9 mouse cellular contexts compared by ENCODE assay signal in genomic region chr7:41598615-41599014, GRCm38 (mm10). TPM values are rescaled to one million over a fixed set of nuclear protein-coding genes. Genes with fewer than 3 reads are reported as not detected.
A peak's percentile ranks its signal among the peaks of the same experiment; 100 is the strongest.
DNase-seq lines count a peak whose midpoint lies in the region; ATAC-seq lines count a peak whose summit lies in the region.
"Had no signal": no experiment of that assay in that cellular context is flagged by ENCODE, and none has a peak within 500 bp of the region (broad histone marks: within the 10 kb centered on the region; RNA-seq: fewer than 3 reads in every experiment).

No protein-coding gene starts in this region.

- H3K27me3 ChIP-seq in kidney, embryonic 16.5 days (ENCODE audit: insufficient read depth, low read length) = no peaks in the 10 kb centered on the region
- H3K27me3 ChIP-seq in hindbrain, embryonic 14.5 days (ENCODE audit: control insufficient read depth, insufficient read depth, low read length) = no peaks in the 10 kb centered on the region
- no peaks in the 10 kb centered on the region for H3K27me3 ChIP-seq in midbrain, embryonic 14.5 days (ENCODE audit: control insufficient read depth, insufficient read depth, low read length)

- peak overlapping the region; percentile 68 for H3K4me2 ChIP-seq in kidney, embryonic 16.5 days (replicated peaks; ENCODE audit: low read depth, low read length)
- H3K4me2 ChIP-seq in hindbrain, embryonic 14.5 days (replicated peaks) = peak overlapping the region; percentile 92
- H3K4me2 ChIP-seq in midbrain, embryonic 14.5 days (ENCODE audit: low read length) = peak overlapping the region; percentile 77

- H3K4me3 ChIP-seq in kidney, embryonic 16.5 days (ENCODE audit: low read length) = peak overlapping the region; percentile 68
- H3K4me3 ChIP-seq in brown adipose tissue, adult 24 weeks (ENCODE audit: insufficient read depth, low read depth, low read length) = peak overlapping the region; percentile 70
- H3K4me3 ChIP-seq in hindbrain, embryonic 14.5 days (replicated peaks; ENCODE audit: low read length) = peak overlapping the region; percentile 65
- H3K4me3 ChIP-seq in midbrain, embryonic 14.5 days (replicated peaks; ENCODE audit: low read depth, low read length) = peak overlapping the region; percentile 60

- peak; percentile 25; the same call in 1 of the 2 replicates for ATAC-seq in kidney, embryonic 16.5 days (ENCODE audit: low FRiP score, low TSS enrichment)
- peak; percentile 19; the same call in 1 of the 2 replicates for ATAC-seq in hindbrain, embryonic 14.5 days (ENCODE audit: low FRiP score)
- peak; percentile 32; the same call in 1 of the 2 replicates for ATAC-seq in midbrain, embryonic 14.5 days (ENCODE audit: low FRiP score, low TSS enrichment)
- ATAC-seq in CD4-positive, CD25-positive, alpha-beta regulatory T cell, adult 4 months = no peak

- H3K27ac ChIP-seq in kidney, embryonic 16.5 days (ENCODE audit: low read length) = peak overlapping the region; percentile 29; the same call in 1 of the 2 replicates
- peak overlapping the region; percentile 53 for H3K27ac ChIP-seq in brown adipose tissue, adult 24 weeks (replicated peaks; ENCODE audit: low read depth, low read length)
- peak overlapping the region; percentile 70; the same call in 1 of the 2 replicates for H3K27ac ChIP-seq in hindbrain, embryonic 14.5 days
- H3K27ac ChIP-seq in midbrain, embryonic 14.5 days (replicated peaks; ENCODE audit: low read depth, low read length) = 0 out of 2 replicates have a peak overlapping the region, but pooled peaks have one; percentile 60

- no peaks in the 10 kb centered on the region for H3K36me3 ChIP-seq in kidney, embryonic 16.5 days (ENCODE audit: insufficient read depth, low read length)
- no peaks in the 10 kb centered on the region for H3K36me3 ChIP-seq in hindbrain, embryonic 14.5 days (replicated peaks; ENCODE audit: control insufficient read depth, insufficient read depth)
- H3K36me3 ChIP-seq in midbrain, embryonic 14.5 days (ENCODE audit: control insufficient read depth, insufficient read depth, low read length) = no peaks in the 10 kb centered on the region

- WGBS in kidney, embryonic 16.5 days = 42% methylated on average over 5 of the region's 5 CpGs
- WGBS in hindbrain, embryonic 14.5 days = 50% methylated on average over 5 of the region's 5 CpGs
- WGBS in midbrain, embryonic 14.5 days = 54% methylated on average over 5 of the region's 5 CpGs

- H3K4me1 ChIP-seq in kidney, embryonic 16.5 days (ENCODE audit: insufficient read depth, low read length) = no peaks in the 10 kb centered on the region
- H3K4me1 ChIP-seq in brown adipose tissue, adult 24 weeks (ENCODE audit: control insufficient read depth, insufficient read depth, insufficient read length, low read length) = no peaks in the 10 kb centered on the region; the same call in 1 of the 2 replicates
- H3K4me1 ChIP-seq in hindbrain, embryonic 14.5 days (replicated peaks; ENCODE audit: control insufficient read depth, insufficient read depth, low read length) = peaks cover 14% of the 10 kb centered on the region; the same call in 1 of the 2 replicates
- peaks cover 8% of the 10 kb centered on the region for H3K4me1 ChIP-seq in midbrain, embryonic 14.5 days (ENCODE audit: control insufficient read depth, insufficient read depth, low read length)

- intact Hi-C loops in gastrocnemius, postnatal 36 days (cut with DNase I) = loop anchor here (5.0 to 10.0 kb wide), 2 partner anchors 96 to 204 kb away; partner anchors contain the start of gene AI987944

- peak overlapping the region; percentile 67 for H3K9ac ChIP-seq in kidney, embryonic 16.5 days (replicated peaks; ENCODE audit: low read length)
- peak overlapping the region; percentile 63 for H3K9ac ChIP-seq in hindbrain, embryonic 14.5 days
- H3K9ac ChIP-seq in midbrain, embryonic 14.5 days (replicated peaks; ENCODE audit: low read length) = peak overlapping the region; percentile 65; the same call in 1 of the 2 replicates

- H3K9me3 ChIP-seq in kidney, embryonic 16.5 days (ENCODE audit: low read length) = no peaks in the 10 kb centered on the region
- no peaks in the 10 kb centered on the region for H3K9me3 ChIP-seq in hindbrain, embryonic 14.5 days (ENCODE audit: control insufficient read depth, low read length)
- no peaks in the 10 kb centered on the region for H3K9me3 ChIP-seq in midbrain, embryonic 14.5 days (ENCODE audit: control insufficient read depth, low read length)

- DNase-seq in kidney, adult 18-20 months = no peak
- no peak for DNase-seq in hindbrain, embryonic 14.5 days (ENCODE audit: low spot score)
- no peak for DNase-seq in midbrain, embryonic 14.5 days
- no peak for DNase-seq in spleen, adult 12 weeks (ENCODE audit: low spot score)
- no peak for DNase-seq in gastrocnemius, postnatal 36 days

RNA-seq across cellular contexts. Expression of gene 2610021A01Rik, which starts 0.4 kb away (rescaled TPM):
- polyA plus RNA-seq in kidney, embryonic 16.5 days (2015; fragmentation: Nextera tagmentation; extraction: Ambion mirVana) = 13.6 and 14.6 TPM in 2 replicates
- polyA plus RNA-seq in brown adipose tissue, adult 24 weeks (2012; ENCODE audit: insufficient read depth, insufficient read length, missing spikeins) = 5.0 and 7.3 TPM in 2 replicates
- 17.1 and 20.8 TPM in 2 replicates for polyA plus RNA-seq in hindbrain, embryonic 14.5 days (2014; fragmentation: Nextera tagmentation; extraction: Ambion mirVana)
- 18.5 and 19.5 TPM in 2 replicates for polyA plus RNA-seq in midbrain, embryonic 14.5 days (2014; fragmentation: Nextera tagmentation; extraction: Ambion mirVana)
- total RNA-seq in gastrocnemius, postnatal 36 days (2021) = 10 to 100 TPM in 1 of 2 experiments, 1 to 10 TPM in 1; 8.5 to 10.2 TPM
- 10 to 100 TPM; 16.9 to 32.4 TPM for polyA plus RNA-seq in CD4-positive, CD25-positive, alpha-beta regulatory T cell, adult 4 months (2017; shearing (Covaris generic))

RNA-seq across cellular contexts. Expression of gene Gm6871, which starts 25.2 kb away (rescaled TPM):
- polyA plus RNA-seq in kidney, embryonic 16.5 days (2015; fragmentation: Nextera tagmentation; extraction: Ambion mirVana) = 0.11 TPM in 1 of 2 replicates, not detected in the other
- not detected in 2 replicates for polyA plus RNA-seq in brown adipose tissue, adult 24 weeks (2012; ENCODE audit: insufficient read depth, insufficient read length, missing spikeins)
- polyA plus RNA-seq in hindbrain, embryonic 14.5 days (2014; fragmentation: Nextera tagmentation; extraction: Ambion mirVana) = not detected in 2 replicates
- not detected in 2 replicates for polyA plus RNA-seq in midbrain, embryonic 14.5 days (2014; fragmentation: Nextera tagmentation; extraction: Ambion mirVana)
- not detected for total RNA-seq in gastrocnemius, postnatal 36 days (2021)
- not detected for polyA plus RNA-seq in CD4-positive, CD25-positive, alpha-beta regulatory T cell, adult 4 months (2017; shearing (Covaris generic))
- total RNA-seq: gastrocnemius, postnatal 4 days had no signal

RNA-seq across cellular contexts. Expression of gene Zfp788, which starts 34.4 kb away (rescaled TPM):
- 12.6 and 13.5 TPM in 2 replicates for polyA plus RNA-seq in kidney, embryonic 16.5 days (2015; fragmentation: Nextera tagmentation; extraction: Ambion mirVana)
- 5.3 and 7.2 TPM in 2 replicates for polyA plus RNA-seq in brown adipose tissue, adult 24 weeks (2012; ENCODE audit: insufficient read depth, insufficient read length, missing spikeins)
- polyA plus RNA-seq in hindbrain, embryonic 14.5 days (2014; fragmentation: Nextera tagmentation; extraction: Ambion mirVana) = 29.2 and 31.8 TPM in 2 replicates
- 28.3 and 33.5 TPM in 2 replicates for polyA plus RNA-seq in midbrain, embryonic 14.5 days (2014; fragmentation: Nextera tagmentation; extraction: Ambion mirVana)
- 1 to 10 TPM; 7.1 to 9.4 TPM for total RNA-seq in gastrocnemius, postnatal 36 days (2021)
- 10 to 100 TPM; 12.0 to 14.2 TPM for polyA plus RNA-seq in CD4-positive, CD25-positive, alpha-beta regulatory T cell, adult 4 months (2017; shearing (Covaris generic))
